Mouse (Mus musculus): Measurements from ENCODE around the gene Tmem141.

The Tmem141 gene

DNA sequence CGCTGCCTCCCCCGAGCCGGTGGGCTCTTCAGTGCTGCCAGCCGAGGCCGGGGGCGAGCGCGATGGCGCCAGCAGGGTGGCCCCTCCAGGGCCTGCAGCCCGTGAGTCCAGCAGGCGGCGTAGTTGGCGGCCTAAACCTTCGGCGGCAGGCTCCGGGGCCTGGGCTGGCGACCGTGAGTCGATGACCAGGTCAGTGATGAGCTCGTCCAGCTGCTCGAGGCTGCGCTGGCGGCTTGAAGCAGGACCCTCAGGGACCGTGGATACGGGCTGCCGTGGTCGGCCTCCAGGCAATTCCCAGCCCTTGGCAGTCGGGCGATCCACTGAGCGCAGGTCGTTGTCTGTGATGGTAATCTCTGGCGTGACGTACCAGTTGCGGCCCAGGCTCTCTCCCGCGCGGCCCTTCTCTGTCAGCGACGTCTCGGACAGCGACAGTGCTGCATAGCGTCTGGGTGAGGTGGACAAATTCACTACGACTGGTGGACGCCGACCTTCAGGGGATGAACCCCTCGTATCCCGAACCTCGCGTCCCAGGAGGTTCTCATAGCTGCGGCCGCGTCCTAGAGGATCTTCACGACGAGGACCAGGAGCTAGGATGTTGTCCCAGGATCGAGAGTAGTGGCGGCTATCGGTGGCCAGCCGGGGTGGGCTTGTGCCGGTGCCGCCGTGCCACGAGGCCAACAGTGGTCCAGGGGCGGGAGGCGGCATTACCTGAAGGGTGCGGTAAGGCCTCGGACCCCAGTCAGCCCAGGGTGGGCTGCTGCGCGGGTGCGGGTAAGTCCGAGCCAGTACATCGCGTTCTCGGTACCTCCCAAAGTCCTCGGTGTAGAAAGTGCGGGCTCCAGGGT is 43.6 kb downstream of the Tmem141 start:
- no peak for DNase-seq (ENCODE audit: low spot score in 2 of 2)

GRCm38 (mm10) chr2:25576965-25577891 is 44.6 kb downstream of the Tmem141 start:
- DNase-seq (ENCODE audit: low spot score in 2 of 2): no peak

DNA sequence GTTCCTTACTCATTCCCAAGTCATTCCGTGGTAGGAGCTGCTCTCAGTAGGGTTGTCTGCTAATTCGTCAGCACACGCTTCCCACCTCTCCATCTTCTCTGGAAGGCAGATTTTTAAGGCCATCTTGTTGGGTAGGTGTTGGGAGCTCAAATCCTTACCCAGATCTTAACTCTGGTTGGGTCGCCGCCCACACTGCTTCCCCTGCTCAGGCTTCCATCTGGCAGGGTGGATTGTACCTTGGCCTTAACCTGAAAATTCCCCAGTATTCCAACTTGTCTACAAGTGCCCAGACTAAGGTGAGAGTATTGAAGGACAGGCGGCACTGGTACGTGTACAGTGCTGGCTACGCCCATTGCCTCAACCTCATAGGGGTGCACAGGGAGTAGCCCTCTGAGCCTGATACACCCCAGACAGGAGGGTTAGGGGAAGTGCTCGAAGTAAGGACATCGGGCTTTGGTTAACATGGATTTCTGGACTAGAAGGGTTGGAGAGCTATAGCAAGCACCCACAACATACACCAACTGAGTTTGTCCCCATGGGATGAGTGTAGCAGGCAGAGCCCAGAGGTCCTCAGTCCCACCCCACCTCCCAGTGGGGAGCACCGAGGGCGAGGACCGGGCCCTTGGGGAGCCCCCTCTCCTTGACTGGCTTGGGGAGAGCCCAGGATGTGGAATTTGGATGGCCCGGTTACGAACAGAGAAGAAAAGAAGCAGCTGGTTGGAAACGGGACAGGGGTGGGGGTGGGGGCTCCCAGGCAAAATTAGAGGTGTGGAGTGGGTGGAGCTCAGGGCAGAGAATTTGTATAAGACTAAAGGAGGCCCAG is 45.6 kb downstream of the Tmem141 start:
- DNase-seq (ENCODE audit: low spot score in 2 of 2): no peak

- peak; percentile 71 to 72 for DNase-seq (ENCODE audit: low spot score in 2 of 2)
Observed at GRCm38 (mm10) chr2:25575432-25576027, 46.3 kb downstream of the Tmem141 start.

GRCm38 (mm10) chr2:25574579-25575431 is 47.0 kb downstream of the Tmem141 start, which contains the start of the genes Mamdc4 and Phpt1:
TSS of gene Mamdc4 (minus strand) at chr2:25574845.
TSS of gene Phpt1 (minus strand) at chr2:25575224.
- DNase-seq (ENCODE audit: low spot score in 2 of 2): peak; percentile 98 to 99

DNA sequence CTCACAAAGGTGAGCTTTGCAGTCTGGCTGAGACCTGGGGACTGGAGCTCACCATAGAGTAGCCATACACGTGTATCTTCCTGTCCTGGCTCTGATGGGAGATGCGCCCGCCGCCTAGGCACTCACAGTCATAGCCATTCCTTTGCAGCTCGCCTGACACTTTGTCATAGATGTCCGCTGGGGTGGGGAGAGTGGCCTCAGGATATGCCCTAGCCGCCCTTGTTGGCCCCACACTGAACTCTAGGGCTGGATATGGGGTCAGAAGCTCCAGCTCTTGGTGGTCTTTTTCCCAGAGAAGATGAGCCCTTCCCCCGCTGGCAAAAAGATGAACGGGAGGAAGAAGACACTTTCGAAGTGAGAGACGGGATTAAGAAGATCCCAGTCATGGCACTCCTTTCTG is 47.7 kb downstream of the Tmem141 start:
- no peak for DNase-seq (ENCODE audit: low spot score in 2 of 2)

DNA sequence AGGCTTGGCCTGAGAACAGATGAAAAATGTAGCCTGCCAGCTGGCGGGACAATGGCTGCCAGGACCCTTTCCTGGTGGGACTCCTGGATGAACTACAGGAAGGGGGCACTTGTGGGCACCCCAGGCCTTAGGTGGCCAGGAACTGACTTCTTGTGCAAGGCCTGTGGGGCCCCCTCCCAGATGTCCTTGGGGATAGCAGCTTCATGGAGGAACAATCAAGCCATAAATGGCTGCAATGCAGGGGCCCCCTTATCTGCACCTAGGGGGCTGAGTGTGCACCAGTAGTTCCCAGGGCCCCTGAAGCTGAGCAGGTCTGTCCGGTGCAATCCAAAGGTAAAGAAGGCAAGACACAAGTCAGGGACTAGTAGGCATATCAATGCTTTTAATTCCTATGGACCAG is 48.7 kb downstream of the Tmem141 start:
- peak in 1 of 2 experiments; percentile 22 for DNase-seq (ENCODE audit: low spot score in 2 of 2)

DNA sequence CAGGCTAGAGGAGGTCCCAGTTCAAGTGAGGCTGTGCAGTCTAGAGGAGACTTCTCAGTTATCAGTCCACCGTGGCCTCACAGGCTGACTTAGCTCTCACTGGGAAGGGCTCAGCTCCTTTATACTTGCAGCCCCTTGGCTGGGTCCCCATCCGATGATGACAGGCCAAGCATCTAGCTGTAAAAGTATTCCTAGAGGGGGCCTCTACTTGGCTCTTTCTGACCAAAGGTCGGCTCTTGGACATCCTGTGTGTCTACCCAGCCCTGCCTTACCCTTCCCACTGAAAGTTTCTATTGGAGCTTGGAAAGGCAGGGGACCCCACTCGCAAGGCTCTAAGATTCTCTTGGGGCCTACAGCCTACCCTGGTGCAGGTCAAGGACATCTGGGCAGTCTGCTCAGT is 50.6 kb downstream of the Tmem141 start:
- DNase-seq (ENCODE audit: low spot score in 2 of 2): no peak
